Mouse (Mus musculus): ENCODE results near the gene B230118H07Rik.

GRCm38 (mm10) chr2:101639840-101640350 is 9.4 kb downstream of the B230118H07Rik start:
- TF ChIP-seq POLR2AphosphoS5 (IDR thresholded peaks at IDR 0.05; ENCODE audit: insufficient replicate concordance, low read depth, low read length) = no peak
- TF ChIP-seq TAL1 (conservative IDR thresholded peaks at IDR 0.05; ENCODE audit: low read depth, low read length) = no peak
- no peak for TF ChIP-seq CTCF (IDR thresholded peaks at IDR 0.05; ENCODE audit: low read depth, low read length)

All from G1E (cell line).